Mouse (Mus musculus): ENCODE measurements around the gene Stfa3. TPM values are rescaled to one million over a fixed set of nuclear protein-coding genes. Genes with fewer than 3 reads are reported as not detected.

The Stfa3 gene
- not detected for total RNA-seq (2021)
- long read RNA-seq, experiment 1 = 0 reads
- long read RNA-seq, experiment 2 = 0 reads

- no peak for TF ChIP-seq CTCF (conservative IDR thresholded peaks at IDR 0.05)
- no peak within 1 kb of the TSS for H3K27ac ChIP-seq
- no peak for DNase-seq (ENCODE audit: low spot score in 2 of 2)
- H3K4me3 ChIP-seq = no peak within 1 kb of the TSS
Measured at GRCm38 (mm10) chr16:36455342-36455802, at the start of gene Stfa3. TSS of gene Stfa3 (minus strand) at chr16:36455392.

GRCm38 (mm10) chr16:36502286-36502685, 47.1 kb upstream of the Stfa3 start:
- no peak overlapping the region for H3K27ac ChIP-seq
- DNase-seq (ENCODE audit: low spot score in 2 of 2) = no peak
- H3K4me3 ChIP-seq = no peak overlapping the region
- no peak for TF ChIP-seq CTCF (conservative IDR thresholded peaks at IDR 0.05)

DNA sequence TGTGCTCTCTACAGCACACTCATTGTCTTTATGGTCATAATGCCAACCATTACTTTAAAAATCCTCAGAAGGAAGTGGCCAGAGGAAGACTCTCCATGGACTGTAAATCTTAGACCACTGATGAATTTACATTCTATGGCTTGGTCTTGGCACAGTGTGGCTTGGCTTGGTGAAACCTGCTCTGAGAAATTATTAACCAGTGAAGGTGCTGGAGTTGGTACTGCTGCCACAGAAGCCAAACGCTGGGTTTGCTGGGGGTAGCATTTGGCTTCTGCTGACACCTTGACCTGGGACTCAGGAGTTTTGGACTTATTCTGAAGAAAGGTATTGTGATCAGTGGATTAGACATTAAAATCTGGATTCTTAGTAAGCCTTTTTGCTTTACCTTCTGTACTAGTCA, 37.2 kb upstream of the Stfa3 start:
- no peak overlapping the region for H3K27ac ChIP-seq
- no peak for DNase-seq (ENCODE audit: low spot score in 2 of 2)
- TF ChIP-seq CTCF (conservative IDR thresholded peaks at IDR 0.05) = no peak
- no peak overlapping the region for H3K4me3 ChIP-seq

- DNase-seq (ENCODE audit: low spot score in 2 of 2) = no peak
- Histone ChIP-seq H3K4me3 (no peak overlapping the region), H3K27ac (no peak overlapping the region)
- no peak for TF ChIP-seq CTCF (conservative IDR thresholded peaks at IDR 0.05)
Measured at GRCm38 (mm10) chr16:36476866-36477265, 21.7 kb upstream of the Stfa3 start.

DNA sequence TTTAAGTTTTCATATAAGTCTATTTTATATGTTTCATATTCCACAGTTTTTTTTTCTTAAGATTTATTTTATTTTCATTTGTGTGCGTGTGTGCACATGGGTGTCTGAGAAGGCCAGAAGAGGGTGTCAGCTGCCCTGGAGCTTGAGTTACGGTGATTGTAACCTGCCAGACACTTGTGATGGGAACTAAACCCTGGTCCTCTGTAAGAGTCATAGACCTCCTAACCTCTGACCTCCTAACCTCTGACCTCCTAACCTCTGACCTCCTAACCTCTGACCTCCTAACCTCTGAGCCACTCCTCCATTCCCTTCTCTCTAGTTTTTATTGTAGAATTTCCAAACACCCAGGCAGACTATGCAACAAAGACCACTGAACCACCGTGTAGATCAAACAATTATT, 20.3 kb upstream of the Stfa3 start:
- TF ChIP-seq CTCF (conservative IDR thresholded peaks at IDR 0.05) = no peak
- Histone ChIP-seq H3K4me3 (no peak overlapping the region), H3K27ac (no peak overlapping the region)
- no peak for DNase-seq (ENCODE audit: low spot score in 2 of 2)

DNA sequence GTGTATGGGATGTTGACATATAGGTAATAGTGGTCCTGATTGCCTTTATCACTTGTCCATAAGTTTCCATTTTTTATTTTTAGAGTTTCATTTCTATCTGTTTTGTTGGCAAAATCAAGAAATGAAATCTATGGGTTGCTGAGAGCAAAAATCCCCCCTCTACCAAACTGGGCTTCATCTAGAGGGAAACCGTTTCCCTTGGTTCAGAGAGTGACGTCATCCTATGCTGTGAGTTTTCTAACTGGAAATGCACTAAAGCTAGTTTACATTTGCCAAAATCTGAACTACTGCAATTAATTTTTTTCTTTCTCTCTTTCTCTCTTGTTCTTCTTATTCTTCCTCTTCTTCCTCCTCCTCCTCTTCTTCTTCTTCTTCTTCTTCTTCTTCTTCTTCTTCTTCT, 19.7 kb upstream of the Stfa3 start:
- no peak for DNase-seq (ENCODE audit: low spot score in 2 of 2)
- H3K4me3 ChIP-seq = no peak overlapping the region
- H3K27ac ChIP-seq = no peak overlapping the region
- no peak for TF ChIP-seq CTCF (conservative IDR thresholded peaks at IDR 0.05)

DNA sequence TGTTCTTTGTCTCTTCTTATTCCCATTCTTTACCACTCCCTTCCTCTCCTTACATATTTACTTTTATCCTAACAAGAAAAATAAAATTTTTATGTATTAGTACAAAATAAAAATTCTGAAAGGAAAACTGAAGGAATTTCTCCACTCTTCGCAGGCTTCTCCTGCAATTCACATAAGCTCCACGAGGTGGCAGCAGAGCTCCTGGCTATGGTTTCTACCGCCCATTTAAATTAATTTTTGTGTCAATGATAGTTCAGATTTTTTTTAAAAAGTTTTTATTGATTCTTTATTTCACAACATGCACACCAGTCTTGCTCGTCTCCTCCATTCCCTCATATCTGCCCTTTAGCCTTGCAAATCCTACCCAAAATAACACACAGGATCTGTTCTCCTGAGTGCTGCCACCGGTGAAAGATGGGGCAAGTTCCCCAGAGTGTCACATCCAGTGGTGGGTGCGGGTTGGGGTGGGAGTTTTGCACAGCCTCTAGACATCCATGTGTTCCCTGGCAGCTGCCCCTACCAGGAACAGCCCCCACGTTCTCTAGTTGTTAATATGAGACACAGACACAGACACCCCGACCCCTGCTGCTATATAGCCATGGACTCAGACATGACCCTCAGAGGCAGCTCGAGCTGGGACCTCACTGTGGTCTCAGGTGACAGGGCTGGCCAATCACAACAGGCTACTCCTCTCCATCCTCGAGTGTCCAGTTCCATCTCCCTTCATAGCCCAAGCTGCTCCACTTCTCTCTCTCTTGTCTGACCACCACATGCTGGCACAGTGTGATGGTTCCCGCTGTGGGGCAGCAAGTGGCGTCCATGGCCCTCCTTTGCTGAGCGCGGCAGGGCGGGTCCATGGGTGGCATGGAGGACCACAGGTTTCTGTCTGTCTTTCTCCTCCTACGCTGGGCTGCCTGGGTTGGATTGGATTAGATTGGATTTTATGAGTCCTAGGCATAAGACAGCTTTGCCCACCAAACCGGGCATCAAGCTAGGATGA, 18.3 kb upstream of the Stfa3 start:
- Histone ChIP-seq H3K4me3 (no peak overlapping the region), H3K27ac (no peak overlapping the region)
- peak; percentile 98 for TF ChIP-seq CTCF (conservative IDR thresholded peaks at IDR 0.05)
- peak in 1 of 2 experiments; percentile 67 for DNase-seq (ENCODE audit: low spot score in 2 of 2)

GRCm38 (mm10) chr16:36471066-36471633, 16.0 kb upstream of the Stfa3 start:
- DNase-seq (ENCODE audit: low spot score in 2 of 2) = no peak
- no peak overlapping the region for H3K4me3 ChIP-seq
- TF ChIP-seq CTCF (conservative IDR thresholded peaks at IDR 0.05) = no peak
- no peak overlapping the region for H3K27ac ChIP-seq

DNA sequence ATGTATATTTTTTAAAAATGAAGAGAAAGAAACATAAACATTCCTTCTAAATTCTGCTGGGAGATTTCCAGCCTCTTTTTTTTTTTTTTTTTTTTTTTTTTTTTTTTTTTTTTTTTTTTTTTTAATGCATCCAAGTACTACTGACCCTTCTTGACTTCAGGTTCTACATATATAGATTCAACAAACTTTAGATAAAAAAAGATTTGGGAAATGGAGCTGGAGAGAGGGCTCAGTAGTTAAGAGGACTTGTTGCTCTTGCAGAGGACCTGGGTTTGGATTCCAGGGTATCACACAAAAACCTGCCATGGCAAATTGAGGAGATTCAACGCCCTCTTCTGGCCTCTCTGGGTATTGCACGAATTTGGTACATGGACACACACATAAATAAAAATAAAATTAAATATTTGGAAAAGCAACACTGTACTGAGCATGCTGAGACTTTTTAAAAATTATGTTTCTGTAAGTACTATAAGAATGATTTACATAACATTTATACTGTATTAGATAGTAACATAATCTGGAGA, 14.8 kb upstream of the Stfa3 start:
- TF ChIP-seq CTCF (conservative IDR thresholded peaks at IDR 0.05) = peak; percentile 67
- no peak overlapping the region for H3K4me3 ChIP-seq
- H3K27ac ChIP-seq = no peak overlapping the region
- DNase-seq (ENCODE audit: low spot score in 2 of 2) = no peak

- Histone ChIP-seq H3K4me3 (no peak overlapping the region), H3K27ac (no peak overlapping the region)
- no peak for TF ChIP-seq CTCF (conservative IDR thresholded peaks at IDR 0.05)
- no peak for DNase-seq (ENCODE audit: low spot score in 2 of 2)
Measured at GRCm38 (mm10) chr16:36469367-36469766, 14.2 kb upstream of the Stfa3 start.

- TF ChIP-seq CTCF (conservative IDR thresholded peaks at IDR 0.05) = peak; percentile 62
- H3K4me3 ChIP-seq = no peak overlapping the region
- no peak overlapping the region for H3K27ac ChIP-seq
- DNase-seq (ENCODE audit: low spot score in 2 of 2) = no peak
Measured at GRCm38 (mm10) chr16:36468862-36469261, 13.7 kb upstream of the Stfa3 start.

DNA sequence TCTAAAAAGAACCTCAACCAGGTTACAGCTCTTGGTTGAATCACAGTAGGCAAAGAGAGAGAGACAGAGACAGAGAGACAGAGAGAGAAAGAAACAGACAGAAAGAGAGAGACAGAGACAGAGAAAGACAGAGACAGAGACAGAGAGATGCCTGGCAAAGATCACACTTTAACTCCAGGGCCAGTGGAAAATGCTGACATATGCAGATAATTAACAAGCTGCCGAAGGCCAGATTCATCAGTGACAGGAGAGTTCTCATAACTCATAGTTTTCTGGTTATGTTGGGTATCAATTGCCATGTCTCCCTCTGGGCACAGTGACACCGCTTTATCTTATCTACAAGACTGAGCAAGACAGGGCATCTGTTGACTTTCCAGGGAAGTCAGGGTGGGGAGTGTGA, 12.7 kb upstream of the Stfa3 start:
- no peak for TF ChIP-seq CTCF (conservative IDR thresholded peaks at IDR 0.05)
- Histone ChIP-seq H3K4me3 (no peak overlapping the region), H3K27ac (no peak overlapping the region)
- DNase-seq (ENCODE audit: low spot score in 2 of 2) = no peak

DNA sequence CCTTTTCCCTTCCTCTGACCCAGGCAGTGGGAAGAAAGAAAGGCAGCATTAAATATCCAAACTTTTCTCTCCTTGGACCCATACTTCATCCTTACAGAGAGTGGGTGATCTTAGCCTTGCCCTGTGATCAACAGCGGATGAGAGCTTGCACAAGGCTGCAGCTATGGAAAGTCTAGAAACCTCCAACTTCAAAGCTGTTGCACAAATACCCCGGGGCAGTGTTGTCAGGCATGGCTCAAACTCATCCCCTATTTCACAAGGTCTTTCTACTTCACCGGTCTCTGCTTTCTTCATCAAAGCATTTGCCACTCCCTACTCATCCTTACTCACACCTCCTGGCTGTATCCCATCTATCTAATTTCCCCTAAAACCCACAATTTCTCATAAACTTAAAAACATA, 10.2 kb upstream of the Stfa3 start:
- no peak for DNase-seq (ENCODE audit: low spot score in 2 of 2)
- TF ChIP-seq CTCF (conservative IDR thresholded peaks at IDR 0.05) = no peak
- Histone ChIP-seq H3K27ac (no peak overlapping the region), H3K4me3 (no peak overlapping the region)

Data from layer of hippocampus, adult 2 months (tissue).